Mouse (Mus musculus) forebrain, embryonic 11.5 days (tissue): Measurements from ENCODE around the gene Acer3. TPM values are rescaled to one million over a fixed set of nuclear protein-coding genes. Genes with fewer than 3 reads are reported as not detected.
"Not testable (repeated sequence)": the region's sequence is repeated elsewhere in the genome, so short reads cannot be mapped to it uniquely, and the experiment has no call there.

Source experiments
- ATAC-seq: fragments of 200-750 bp; cut with Nextera tagmentation; replicated peaks from 2 replicates; pipeline ENCODE4 v1.8.0; 2017; ENCODE audit warnings: moderate TSS enrichment; ENCODE audit not compliant: low FRiP score
- DNase-seq: peaks from one replicate; pipeline ENCODE4 v3.0.0-alpha.2; 2017; ENCODE audit warnings: low spot score
- H3K27ac ChIP-seq: fragments of 300-500 bp; sonication (generic); 2 replicates; pipeline ENCODE4 v1.5.1; 2014; ENCODE audit warnings: low read depth, low read length
- H3K27me3 ChIP-seq: fragments of 300-500 bp; sonication (generic); 2 replicates; pipeline ENCODE4 v1.6.1; 2014; ENCODE audit warnings: mild to moderate bottlenecking, low read length, mixed read lengths; ENCODE audit not compliant: control insufficient read depth, insufficient read depth
- H3K36me3 ChIP-seq: fragments of 300-500 bp; sonication (generic); 2 replicates; pipeline ENCODE4 v1.6.1; 2014; ENCODE audit warnings: mild to moderate bottlenecking, low read length, moderate library complexity, mixed read lengths; ENCODE audit not compliant: control insufficient read depth, insufficient read depth
- H3K4me1 ChIP-seq: fragments of 300-500 bp; sonication (generic); replicated peaks from 2 replicates; pipeline ENCODE4 v1.6.1; 2014; ENCODE audit warnings: low read length, mixed read lengths; ENCODE audit not compliant: control insufficient read depth, insufficient read depth
- H3K4me2 ChIP-seq: fragments of 300-500 bp; sonication (generic); 2 replicates; pipeline ENCODE4 v1.6.1; 2014; ENCODE audit warnings: low read depth, mild to moderate bottlenecking, low read length, moderate library complexity, mixed read lengths; ENCODE audit not compliant: severe bottlenecking
- H3K4me3 ChIP-seq: fragments of 300-500 bp; sonication (generic); 2 replicates; pipeline ENCODE4 v1.5.1; 2014; ENCODE audit warnings: low read depth, low read length
- H3K9ac ChIP-seq: fragments of 300-500 bp; sonication (generic); 2 replicates; pipeline ENCODE4 v1.6.1; 2014; ENCODE audit warnings: low read length
- H3K9me3 ChIP-seq: fragments of 300-500 bp; sonication (generic); 2 replicates; pipeline ENCODE4 v1.6.1; 2016; ENCODE audit warnings: low read length, mixed read lengths; ENCODE audit not compliant: control insufficient read depth
- WGBS: fragments of 180-500 bp; shearing (Covaris S2); extraction: QIAGEN DNeasy Blood & Tissue Kit; methylation state at CpG from one replicate; pipeline ENCODE4 v1.1.7; 2014; 5-methylcytosine and 5-hydroxymethylcytosine counted together
- polyA plus RNA-seq: library from polyadenylated mRNA; unstranded; fragments of >200 nt; fragmentation: Nextera tagmentation; extraction: Ambion mirVana; gene quantifications from 2 replicates; pipeline ENCODE4 v1.2.1, GENCODE M21; 2014

The Acer3 gene
- polyA plus RNA-seq, 1 experiment from 2014 or later = 16.5 TPM

- H3K4me3 ChIP-seq = no peak overlapping the region
- no peak overlapping the region for H3K4me2 ChIP-seq
- H3K36me3 ChIP-seq = no peaks in the 10 kb centered on the region
- WGBS = 38% methylated on average over 3 of the region's 3 CpGs
- DNase-seq = no peak
- no peaks in the 10 kb centered on the region for H3K27me3 ChIP-seq
- no peaks in the 10 kb centered on the region for H3K4me1 ChIP-seq
- H3K9me3 ChIP-seq = no peaks in the 10 kb centered on the region
- ATAC-seq = no peak
- no peak overlapping the region for H3K27ac ChIP-seq
- no peak overlapping the region for H3K9ac ChIP-seq
Observed at GRCm38 (mm10) chr7:98289585-98289984, 31.4 kb downstream of the Acer3 start.

GRCm38 (mm10) chr7:98276263-98276662 is 44.7 kb downstream of the Acer3 start:
- Histone ChIP-seq H3K9me3 (no peaks in the 10 kb centered on the region), H3K27me3 (no peaks in the 10 kb centered on the region), H3K27ac (no peak overlapping the region), H3K4me2 (no peak overlapping the region), H3K36me3 (no peaks in the 10 kb centered on the region), H3K4me3 (no peak overlapping the region), H3K4me1 (no peaks in the 10 kb centered on the region), H3K9ac (no peak overlapping the region)
- no peak for DNase-seq
- no peak for ATAC-seq

GRCm38 (mm10) chr7:98268166-98268565 is 52.8 kb downstream of the Acer3 start:
- H3K36me3 ChIP-seq, H3K27me3 ChIP-seq, H3K9ac ChIP-seq, H3K4me3 ChIP-seq, ATAC-seq, H3K9me3 ChIP-seq, H3K27ac ChIP-seq, H3K4me1 ChIP-seq: not testable (repeated sequence)
- peak overlapping the region; percentile 24; the same call in 1 of the 2 replicates for H3K4me2 ChIP-seq
- 30% methylated on average over 15 of the region's 15 CpGs for WGBS
- peak; percentile 48 for DNase-seq

- ATAC-seq = no peak
Observed at GRCm38 (mm10) chr7:98252520-98252919, 68.5 kb downstream of the Acer3 start.

GRCm38 (mm10) chr7:98236686-98237359 is 84.2 kb downstream of the Acer3 start:
- no peak for ATAC-seq
- H3K27ac ChIP-seq = no peak overlapping the region

More at GRCm38 (mm10) chr7:98252520-98252919, 68.5 kb downstream of the Acer3 start:
- Histone ChIP-seq H3K9me3 (no peaks in the 10 kb centered on the region), H3K4me2 (no peak overlapping the region), H3K4me3 (no peak overlapping the region), H3K4me1 (no peaks in the 10 kb centered on the region), H3K36me3 (no peaks in the 10 kb centered on the region), H3K27me3 (no peaks in the 10 kb centered on the region), H3K9ac (no peak overlapping the region), H3K27ac (no peak overlapping the region)
- WGBS = 94% methylated on average over 2 of the region's 2 CpGs
- no peak for DNase-seq

GRCm38 (mm10) chr7:98223796-98224195 is 97.2 kb downstream of the Acer3 start:
- DNase-seq = no peak
- no peaks in the 10 kb centered on the region for H3K9me3 ChIP-seq
- no peaks in the 10 kb centered on the region for H3K27me3 ChIP-seq
- no peak overlapping the region for H3K27ac ChIP-seq
- H3K4me2 ChIP-seq = no peak overlapping the region
- whole genome bisulfite sequencing = 91% methylated on average over 4 of the region's 4 CpGs
- H3K9ac ChIP-seq = no peak overlapping the region
- H3K4me1 ChIP-seq = no peaks in the 10 kb centered on the region
- no peak for ATAC-seq
- H3K4me3 ChIP-seq = no peak overlapping the region
- H3K36me3 ChIP-seq = no peaks in the 10 kb centered on the region

More at GRCm38 (mm10) chr7:98236686-98237359, 84.2 kb downstream of the Acer3 start:
- Histone ChIP-seq H3K4me3 (no peak overlapping the region), H3K36me3 (no peaks in the 10 kb centered on the region), H3K4me2 (no peak overlapping the region), H3K4me1 (no peaks in the 10 kb centered on the region), H3K27me3 (no peaks in the 10 kb centered on the region), H3K9me3 (no peaks in the 10 kb centered on the region), H3K9ac (no peak overlapping the region)
- DNase-seq = no peak
- WGBS = 90% methylated on average over 3 of the region's 3 CpGs

- no peak for DNase-seq
- no peak for ATAC-seq
- H3K27ac ChIP-seq = no peak overlapping the region
- no peak overlapping the region for H3K9ac ChIP-seq
- no peaks in the 10 kb centered on the region for H3K4me1 ChIP-seq
- H3K36me3 ChIP-seq = no peaks in the 10 kb centered on the region
- H3K9me3 ChIP-seq = no peaks in the 10 kb centered on the region
- H3K27me3 ChIP-seq = no peaks in the 10 kb centered on the region
- H3K4me3 ChIP-seq = no peak overlapping the region
- H3K4me2 ChIP-seq = no peak overlapping the region
Observed at GRCm38 (mm10) chr7:98216713-98217112, 104.3 kb downstream of the Acer3 start.

- Histone ChIP-seq H3K9ac (no peak overlapping the region), H3K4me2 (no peak overlapping the region), H3K27ac (no peak overlapping the region), H3K4me3 (no peak overlapping the region), H3K36me3 (no peaks in the 10 kb centered on the region), H3K9me3 (no peaks in the 10 kb centered on the region), H3K4me1 (no peaks in the 10 kb centered on the region), H3K27me3 (no peaks in the 10 kb centered on the region)
- no peak for ATAC-seq
- 91% methylated on average over 4 of the region's 4 CpGs for WGBS
- DNase-seq = no peak
Observed at GRCm38 (mm10) chr7:98202946-98203345, 118.1 kb downstream of the Acer3 start.

- no peak overlapping the region for H3K9ac ChIP-seq
- H3K4me2 ChIP-seq = no peak overlapping the region
- ATAC-seq = no peak
- H3K36me3 ChIP-seq = no peaks in the 10 kb centered on the region
- no peak overlapping the region for H3K27ac ChIP-seq
- no peak overlapping the region for H3K4me3 ChIP-seq
- no peaks in the 10 kb centered on the region for H3K4me1 ChIP-seq
- DNase-seq = no peak
- H3K27me3 ChIP-seq = peaks cover 2% of the 10 kb centered on the region; the same call in 1 of the 2 replicates
- 87% methylated on average over 5 of the region's 5 CpGs for WGBS
- no peaks in the 10 kb centered on the region for H3K9me3 ChIP-seq
Observed at GRCm38 (mm10) chr7:98201493-98202028, 119.4 kb downstream of the Acer3 start.
